Mouse (Mus musculus) left cerebral cortex, postnatal 25 days (tissue): ENCODE results near the gene Rs1. TPM values are rescaled to one million over a fixed set of nuclear protein-coding genes. Genes with fewer than 3 reads are reported as not detected.
"Not testable (repeated sequence)": the region's sequence is repeated elsewhere in the genome, so short reads cannot be mapped to it uniquely, and the experiment has no call there.

ENCODE experiments used
- DNase-seq, 2 experiments: peaks; one replicate each; pipeline ENCODE4 v3.0.0; 2022; ENCODE audit warnings: low spot score in 2 of 2, mixed read lengths in 1 of 2
- intact Hi-C: fragments of 180-260 bp; cut with DNase I; formaldehyde crosslinking; loops from one replicate; pipeline ENCODE4 v1.15.1; 2025
- total RNA-seq, 2 experiments: library from RNA; stranded (reverse); gene quantifications; 2 replicates each; pipeline ENCODE4 v1.2.3; 2021

Gene Rs1
- under 1 TPM; 0.09 to 0.16 TPM for total RNA-seq

DNA sequence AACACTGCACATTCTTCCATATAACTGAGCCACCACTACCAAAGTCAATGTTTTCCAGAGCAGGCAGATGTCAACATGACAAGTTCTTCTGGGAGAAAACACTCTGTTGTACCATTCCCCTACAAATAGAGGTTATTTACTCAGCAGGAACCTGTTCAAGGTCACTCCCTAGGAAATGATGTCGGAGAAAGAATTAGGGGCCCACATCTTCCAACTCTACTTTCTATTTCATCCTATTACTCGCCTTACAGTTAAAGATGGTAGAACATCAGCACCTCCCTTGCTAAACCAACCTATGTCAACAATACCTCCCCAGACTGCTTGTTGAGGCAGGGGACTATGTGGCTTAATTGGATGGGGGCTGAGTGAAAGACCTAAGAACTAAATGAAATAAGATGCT, at the start of gene Rs1:
Gene Rs1 (plus strand): TSS at position 301 of the 400 bp plus-strand sequence.
- no peak for DNase-seq
- intact Hi-C loops: loop anchor here (10.0 kb wide), 1 partner anchor 263 kb away; the partner anchor contains the start of gene Phka2

DNA sequence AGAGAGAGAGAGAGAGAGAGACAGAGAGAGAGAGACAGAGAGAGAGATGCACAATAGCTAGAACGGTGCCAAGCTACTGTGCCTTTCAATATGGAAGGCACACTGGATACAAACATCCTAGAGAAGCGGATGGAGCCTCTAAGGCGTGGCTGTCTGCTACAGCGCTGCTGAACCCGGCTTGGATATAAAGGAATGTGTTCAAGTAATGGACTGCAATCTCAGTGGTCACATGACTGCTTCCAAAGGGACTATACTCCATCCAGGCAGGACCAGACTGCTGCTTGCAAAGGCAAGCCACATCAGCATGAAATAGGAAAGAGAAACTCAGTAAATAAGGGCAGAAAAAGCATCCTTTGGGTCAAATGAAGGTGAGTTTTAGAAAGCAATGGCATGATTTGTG, 32.2 kb upstream of the Rs1 start, which contains the start of gene Ppef1:
Gene Ppef1 (minus strand): TSS at position 116 of the 400 bp plus-strand sequence.
- no peak for DNase-seq
- intact Hi-C loops: no loop called here

DNA sequence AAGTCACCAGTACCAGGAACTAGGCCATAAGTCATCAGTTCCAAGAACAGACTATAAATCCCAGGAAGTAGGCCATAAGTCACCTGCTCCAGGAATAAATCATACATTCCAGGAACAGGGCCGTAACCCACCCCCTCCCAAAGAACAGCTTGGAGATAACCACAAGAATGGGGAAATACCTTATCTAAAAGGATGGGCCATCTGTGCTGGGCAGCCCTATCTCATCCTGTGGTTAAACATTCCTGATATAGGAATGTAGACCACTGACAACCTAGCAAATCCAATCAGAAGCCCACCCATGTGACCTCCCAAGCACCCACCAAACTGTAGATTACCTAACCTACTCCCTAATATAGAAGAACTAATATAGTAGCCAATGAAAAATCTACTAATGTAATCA, 22.4 kb upstream of the Rs1 start:
- intact Hi-C loops: no loop called here

DNA sequence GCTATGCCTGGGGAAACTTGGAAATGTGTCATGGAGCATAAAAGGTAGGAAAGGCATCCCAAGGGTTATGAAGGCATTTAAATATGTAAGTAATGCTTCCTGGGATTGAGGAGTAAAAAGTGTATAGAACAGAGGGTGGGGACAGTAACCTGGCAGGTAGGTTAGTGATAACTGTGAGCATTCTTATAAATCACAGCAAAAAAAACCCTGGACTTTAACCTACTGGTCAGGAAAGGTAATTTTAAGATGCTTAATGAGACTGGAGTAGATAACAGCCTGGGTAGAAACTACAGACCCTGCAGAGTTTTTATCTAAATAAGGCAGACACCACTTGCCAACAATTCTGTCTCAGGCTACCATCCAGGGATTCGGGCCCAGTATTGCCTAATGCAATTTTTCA, 19.2 kb upstream of the Rs1 start:
- no peak for DNase-seq
- intact Hi-C loops: no loop called here

More for the DNA sequence above, 22.4 kb upstream of the Rs1 start:
- DNase-seq: no peak

DNA sequence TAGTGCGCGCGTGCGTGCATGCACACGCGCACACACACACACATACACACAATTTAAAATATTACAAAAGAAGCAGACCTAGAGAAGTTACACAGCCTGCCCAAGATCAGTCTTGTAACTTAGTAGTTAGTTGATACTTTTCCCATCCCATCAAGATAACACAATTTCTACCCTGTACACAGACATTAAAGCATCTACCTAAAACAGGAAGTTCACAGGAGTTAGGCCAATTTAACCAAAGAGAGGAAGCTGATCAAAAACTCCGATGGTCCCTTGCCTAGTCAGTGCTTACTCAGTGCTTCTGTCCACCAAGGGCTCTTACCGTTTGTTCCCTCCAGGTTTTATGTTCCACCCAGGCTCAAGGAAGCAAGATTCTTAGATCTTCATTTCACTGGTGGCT, 17.0 kb upstream of the Rs1 start:
- intact Hi-C loops: no loop called here
- DNase-seq: no peak

DNA sequence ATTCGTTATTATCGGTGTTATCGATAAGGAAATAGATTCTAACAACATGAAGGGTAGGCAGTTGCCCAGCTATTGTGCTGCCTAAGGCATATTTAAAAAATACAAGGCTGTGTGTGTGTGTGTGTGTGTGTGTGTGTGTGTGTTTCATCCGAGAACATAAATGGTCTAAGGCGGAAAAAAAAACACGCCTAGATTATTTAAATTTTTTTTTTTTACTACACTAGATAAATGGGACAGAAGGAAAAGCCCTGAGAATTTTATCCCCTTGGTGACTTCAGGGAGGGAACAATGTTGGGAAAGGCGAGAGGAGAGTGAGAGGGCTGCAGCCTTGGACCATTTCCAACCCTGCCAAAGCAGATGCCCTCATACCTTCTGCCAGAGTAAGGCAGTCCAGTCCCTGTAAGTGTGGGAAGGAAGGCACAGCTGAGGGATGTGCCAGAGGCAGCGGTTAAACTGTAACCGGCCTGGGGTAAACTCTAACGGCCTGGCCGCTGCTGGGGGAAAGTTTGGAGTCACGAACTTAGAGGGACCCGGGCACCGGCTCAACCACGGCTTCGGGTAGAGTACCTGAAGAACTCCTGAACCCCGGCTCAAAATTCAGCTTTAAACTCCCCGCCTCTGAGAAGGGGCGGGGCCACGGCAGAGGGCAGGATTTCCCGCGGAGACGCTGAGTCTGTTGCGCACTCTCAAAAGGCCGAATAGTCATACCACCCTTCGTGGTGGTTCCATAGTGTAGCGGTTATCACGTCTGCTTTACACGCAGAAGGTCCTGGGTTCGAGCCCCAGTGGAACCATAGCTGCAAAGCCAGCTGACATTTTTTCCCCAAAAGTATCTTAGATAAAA, 2.2 kb upstream of the Rs1 start:
- intact Hi-C loops: loop anchor here (10.0 kb wide), 1 partner anchor 261 kb away; the partner anchor contains the start of gene Phka2
- peak; percentile 90 to 95 for DNase-seq

DNA sequence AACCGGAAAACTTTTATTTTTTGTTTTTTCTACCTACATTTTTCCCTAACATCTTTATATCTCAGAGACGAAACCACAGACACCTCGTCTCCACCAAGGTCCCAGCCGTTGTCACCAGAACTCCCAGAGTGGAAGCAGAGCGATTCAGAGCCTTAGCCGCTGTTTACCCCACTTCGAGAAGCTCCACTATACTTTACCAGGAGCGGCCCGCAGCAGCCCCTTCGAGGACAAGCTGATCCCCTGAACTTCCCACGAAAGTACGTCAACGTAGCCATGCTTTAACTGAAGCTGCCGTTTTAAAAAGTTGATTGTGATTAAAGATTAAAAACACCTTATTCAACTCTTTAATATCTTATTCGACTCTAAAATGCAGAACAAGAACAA, 1.6 kb upstream of the Rs1 start:
- intact Hi-C loops: loop anchor here (10.0 kb wide), 1 partner anchor 261 kb away; the partner anchor contains the start of gene Phka2
- DNase-seq: no peak

DNA sequence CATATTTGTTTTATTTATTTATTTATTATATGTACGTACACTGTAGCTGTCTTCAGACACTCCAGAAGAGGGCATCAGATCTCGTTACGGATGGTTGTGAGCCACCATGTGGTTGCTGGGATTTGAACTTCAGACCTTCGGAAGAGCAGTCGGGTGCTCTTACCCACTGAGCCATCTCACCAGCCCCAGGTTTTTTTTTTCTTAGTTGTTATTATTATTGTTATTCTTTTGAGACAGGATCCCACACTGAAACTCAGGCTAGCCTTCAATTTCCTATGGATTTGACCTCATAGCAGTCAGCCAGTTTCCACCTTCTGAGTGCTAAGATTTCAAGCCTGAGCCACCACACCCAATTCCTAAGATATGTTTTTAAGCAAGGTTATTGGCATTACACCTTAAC, 1.8 kb downstream of the Rs1 start:
- not testable (repeated sequence) for DNase-seq
- intact Hi-C loops: loop anchor here (5.0 to 10.0 kb wide), 3 partner anchors 182 to 265 kb away; partner anchors contain the start of genes Cdkl5 and Phka2

DNA sequence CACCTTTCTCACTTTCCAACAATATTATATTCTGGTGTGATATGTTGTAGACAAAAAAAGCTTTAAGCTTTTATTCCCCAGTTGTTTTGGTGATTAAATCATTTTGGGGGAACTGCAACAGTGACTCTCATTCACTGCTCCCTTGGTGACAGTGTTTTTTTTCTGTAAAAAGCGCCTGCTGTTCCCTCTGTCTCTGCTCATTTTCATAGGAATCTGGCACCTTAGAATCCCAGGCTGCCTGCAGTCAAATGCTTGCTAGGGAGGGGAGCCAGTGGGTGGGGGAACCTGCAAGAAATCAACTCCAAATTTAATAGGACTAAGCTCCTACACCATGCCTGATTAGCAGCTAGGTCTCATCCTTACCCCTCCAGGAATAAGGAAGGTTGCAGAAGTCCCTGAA, 5.2 kb downstream of the Rs1 start:
- DNase-seq: peak; percentile 13 to 72

DNA sequence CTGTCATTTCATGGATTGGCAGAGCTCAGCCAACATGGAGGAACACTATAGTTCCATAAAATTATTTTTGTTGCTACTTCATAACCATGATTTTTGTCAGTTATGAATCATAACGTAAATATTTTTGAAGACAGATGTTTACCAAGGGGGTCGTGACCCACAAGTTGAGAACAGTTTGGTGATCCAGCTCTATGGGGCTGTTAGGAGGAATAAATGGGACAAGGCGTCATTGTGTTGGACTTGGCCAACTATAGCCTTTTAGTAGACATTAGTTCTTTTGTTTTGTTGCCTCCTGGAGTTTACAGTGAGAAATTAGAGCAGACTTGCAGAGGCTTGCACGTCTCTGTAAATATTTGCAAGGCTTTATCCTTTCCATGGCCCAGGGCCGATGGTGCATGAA, 14.5 kb downstream of the Rs1 start:
- DNase-seq: no peak
- intact Hi-C loops: no loop called here

More for the DNA sequence above, 5.2 kb downstream of the Rs1 start:
- intact Hi-C loops: loop anchor here (5.0 to 10.0 kb wide), 2 partner anchors 186 to 222 kb away; partner anchors contain the start of gene Cdkl5

DNA sequence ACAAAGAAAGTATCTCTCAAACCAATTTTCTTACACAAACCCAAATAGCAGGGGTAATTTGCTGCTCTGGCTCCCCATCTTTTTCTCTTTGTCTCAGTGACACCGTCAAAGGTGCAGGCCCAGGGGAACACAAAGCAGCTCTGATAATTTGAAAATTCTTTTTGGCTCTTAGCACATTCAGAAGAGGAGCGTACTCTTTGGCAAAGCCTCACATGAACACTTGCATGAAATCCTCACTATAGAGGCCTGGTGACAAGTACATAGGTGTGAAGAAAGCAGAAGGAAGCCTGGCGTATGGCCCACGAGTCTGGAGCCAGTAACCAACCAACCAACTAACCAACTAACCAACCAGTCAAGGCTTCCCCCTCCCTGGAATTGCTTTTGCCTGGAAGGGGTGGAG, 27.1 kb downstream of the Rs1 start:
- intact Hi-C loops: no loop called here

DNA sequence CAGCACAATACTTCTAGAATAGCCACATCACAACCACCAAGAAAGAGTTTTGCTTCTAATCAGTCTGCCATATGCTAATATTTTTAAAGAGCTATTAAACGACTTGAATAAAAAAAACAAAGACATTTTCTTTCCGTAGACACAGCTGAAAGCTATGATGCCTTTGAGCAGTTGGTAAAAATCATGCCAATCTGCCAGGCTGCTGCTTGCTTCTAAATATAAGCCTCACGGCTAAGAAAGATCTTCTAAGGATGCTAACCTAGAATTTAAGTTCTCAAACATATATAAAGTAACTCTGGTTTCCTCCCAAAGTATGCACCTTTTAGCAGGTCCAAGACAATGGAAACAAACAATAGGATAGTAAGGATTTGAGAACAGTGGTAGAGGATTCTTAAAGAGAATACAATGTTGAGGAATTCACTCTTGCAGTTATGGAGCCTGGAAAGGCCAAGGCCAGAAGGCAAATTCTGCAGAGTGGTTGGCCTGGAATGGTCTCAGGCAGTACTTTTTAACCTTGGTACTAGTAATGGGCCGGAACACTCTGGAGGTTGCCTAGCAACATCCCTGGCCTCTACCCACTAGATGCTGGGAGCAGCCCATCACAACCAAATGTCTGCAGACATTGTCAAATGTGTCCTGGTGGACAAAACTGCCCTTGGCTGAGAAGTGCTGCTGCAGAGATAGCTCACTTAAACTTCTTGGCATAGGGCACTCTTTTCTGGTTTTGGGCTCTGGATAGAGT, 36.8 kb downstream of the Rs1 start:
- DNase-seq: peak in 1 of 2 experiments; percentile 55
- intact Hi-C loops: no loop called here

More for the DNA sequence above, 27.1 kb downstream of the Rs1 start:
- DNase-seq: no peak

DNA sequence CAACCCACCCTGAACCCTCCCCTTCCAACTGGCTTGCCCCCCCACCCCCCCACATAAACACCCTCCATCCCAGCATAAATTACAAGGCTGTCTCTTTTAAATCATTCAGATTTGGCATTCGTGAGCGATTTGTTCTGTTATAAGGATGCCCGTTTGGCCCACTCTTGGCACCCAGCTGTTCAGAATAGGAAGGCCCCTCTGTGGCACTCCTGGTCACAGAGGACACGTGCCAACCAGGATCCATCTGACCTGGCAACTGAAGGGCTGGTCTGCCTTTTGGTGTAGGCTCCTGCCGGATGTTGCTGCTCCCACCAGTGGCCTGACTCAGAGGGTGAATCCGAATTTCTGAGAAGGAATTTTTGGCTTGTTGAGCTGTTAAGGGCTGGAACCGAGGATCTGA, 40.4 kb downstream of the Rs1 start:
- intact Hi-C loops: no loop called here
- no peak for DNase-seq

Other genes with a start within 250 kb of the Rs1 start
- 1 to 10 TPM in 1 of 2 experiments, under 1 TPM in 1; 0.73 to 1.7 TPM for gene Ppef1, start 32.2 kb upstream of the Rs1 start, total RNA-seq
- 1 to 10 TPM; 1.4 to 3.2 TPM for gene Gja6, start 139.0 kb downstream of the Rs1 start, total RNA-seq
- 100 to 1,000 TPM; 150 to 159 TPM for gene Cdkl5, start 226.7 kb downstream of the Rs1 start, total RNA-seq